Mouse (Mus musculus): ENCODE measurements around the gene Mef2a. TPM values are rescaled to one million over a fixed set of nuclear protein-coding genes. Genes with fewer than 3 reads are reported as not detected.
"Not testable (repeated sequence)": the region's sequence is repeated elsewhere in the genome, so short reads cannot be mapped to it uniquely, and the experiment has no call there.

Mef2a gene
- total RNA-seq, 2 experiments from 2014 or later = 126 to 142 TPM

DNA sequence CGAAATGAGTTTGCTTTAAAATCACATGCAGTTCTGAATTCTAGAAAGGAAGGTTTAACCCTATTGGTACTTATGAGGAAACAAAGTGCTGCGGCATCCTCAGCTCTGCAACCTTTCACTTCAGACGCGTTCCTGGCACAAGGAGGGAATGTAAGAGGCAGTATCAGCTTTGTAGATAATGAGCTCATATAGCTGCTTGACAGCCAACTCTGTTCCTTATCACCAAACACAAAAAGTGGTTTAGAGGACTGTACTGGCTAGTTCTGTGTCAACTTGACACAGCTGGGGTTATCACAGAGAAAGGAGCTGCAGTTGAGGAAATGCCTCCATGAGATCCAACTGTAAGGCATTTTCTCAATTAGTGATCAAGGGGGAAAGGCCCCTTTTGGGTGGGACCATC is 102.2 kb downstream of the Mef2a start:
- not testable (repeated sequence) for DNase-seq

GRCm38 (mm10) chr7:67259828-67260563 is 112.7 kb downstream of the Mef2a start:
- intact Hi-C loops (cut with DNase I) = no loop called here
- DNase-seq = peak; percentile 77 to 79

More for the DNA sequence above, 102.2 kb downstream of the Mef2a start:
- intact Hi-C loops (cut with DNase I) = not testable (repeated sequence)

- DNase-seq = no peak
- intact Hi-C loops (cut with DNase I) = no loop called here
Observed at GRCm38 (mm10) chr7:67246067-67246466, 126.6 kb downstream of the Mef2a start.

- DNase-seq = no peak
- intact Hi-C loops (cut with DNase I) = no loop called here
Observed at GRCm38 (mm10) chr7:67245255-67245654, 127.4 kb downstream of the Mef2a start.

- intact Hi-C loops (cut with DNase I) = loop anchor here (2.0 to 5.0 kb wide), 4 partner anchors 128 to 387 kb away; partner anchors contain the start of gene Mef2a
- no peak for DNase-seq
Observed at GRCm38 (mm10) chr7:67243894-67244282, 128.8 kb downstream of the Mef2a start.

DNA sequence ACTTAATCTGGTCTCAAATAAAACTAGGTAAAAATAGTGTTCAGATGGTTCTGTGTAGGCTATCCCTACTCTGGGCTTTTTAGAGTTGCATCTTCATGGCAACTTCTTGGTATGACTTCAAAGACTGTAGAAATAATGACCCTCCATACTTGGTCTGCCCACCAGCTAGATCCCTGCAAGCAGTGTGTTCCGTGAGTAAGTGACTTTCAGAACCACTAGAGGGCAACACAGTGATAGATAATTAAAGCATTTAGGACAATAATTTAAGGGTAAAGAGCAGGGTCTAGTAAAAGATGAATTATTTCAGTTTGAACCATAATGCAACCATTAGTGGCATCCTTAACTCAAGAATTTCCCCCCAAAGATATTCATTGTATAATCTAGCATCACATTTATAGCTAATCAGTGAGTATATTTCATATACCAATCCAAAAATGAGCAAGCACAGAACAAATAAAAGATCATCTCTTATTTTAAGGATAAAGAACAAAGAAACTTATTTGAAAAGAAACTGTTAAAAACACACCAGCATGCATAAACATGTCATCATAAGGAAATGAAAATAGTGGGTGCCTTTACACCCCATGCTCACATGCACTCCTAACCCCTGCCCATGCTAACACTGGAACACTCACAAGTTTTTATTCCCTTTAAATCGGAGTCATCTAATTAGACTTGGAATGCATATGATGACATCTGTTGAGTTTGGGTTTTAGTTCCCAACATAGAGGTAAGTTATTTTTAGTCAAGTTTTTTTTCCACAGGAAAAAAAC is 129.4 kb downstream of the Mef2a start:
- intact Hi-C loops (cut with DNase I) = loop anchor here (2.0 to 5.0 kb wide), 4 partner anchors 129 to 387 kb away; partner anchors contain the start of gene Mef2a
- DNase-seq = no peak

DNA sequence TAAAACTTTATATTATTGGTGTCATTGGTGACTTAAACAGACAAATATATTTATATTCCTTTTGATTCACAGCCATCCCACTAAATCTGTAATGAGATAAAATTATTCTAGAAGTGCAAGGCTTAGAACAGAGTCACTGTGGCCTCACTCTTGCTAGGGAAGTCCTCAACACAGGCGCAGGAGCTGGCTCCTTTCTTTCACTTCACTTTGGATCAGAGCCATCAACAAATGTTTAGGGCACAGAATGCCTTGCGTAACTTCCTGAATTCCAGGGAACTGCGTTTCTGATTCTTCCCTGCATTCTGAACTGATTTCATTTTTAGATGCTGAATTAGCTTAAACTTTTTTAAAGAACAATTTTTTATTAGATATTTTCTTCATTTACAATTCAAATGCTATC is 130.7 kb downstream of the Mef2a start:
- no peak for DNase-seq
- intact Hi-C loops (cut with DNase I) = loop anchor here (2.0 to 5.0 kb wide), 4 partner anchors 130 to 389 kb away; partner anchors contain the start of gene Mef2a

- intact Hi-C loops (cut with DNase I) = no loop called here
- DNase-seq = no peak
Observed at GRCm38 (mm10) chr7:67237752-67238151, 134.9 kb downstream of the Mef2a start.

- intact Hi-C loops (cut with DNase I) = no loop called here
Observed at GRCm38 (mm10) chr7:67236351-67236750, 136.3 kb downstream of the Mef2a start.

DNA sequence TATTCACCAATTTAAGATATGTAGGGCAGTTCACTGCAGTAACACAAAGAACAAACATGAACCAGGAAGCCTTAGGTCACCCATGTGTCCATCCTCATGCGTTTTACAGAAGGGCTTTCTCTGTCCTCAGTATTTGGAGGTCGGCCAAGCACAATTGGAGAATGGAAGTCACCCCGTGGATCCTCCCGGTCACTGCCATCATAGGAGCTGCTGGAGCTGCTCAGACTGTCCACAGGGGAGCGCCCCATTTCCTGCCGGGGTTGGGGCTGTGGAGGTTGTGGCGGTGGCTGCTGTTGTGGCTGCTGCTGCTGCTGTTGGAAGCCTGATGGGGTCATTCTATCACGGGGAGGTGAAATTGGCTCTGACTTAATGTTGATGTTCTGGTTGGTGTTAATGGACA is 137.9 kb downstream of the Mef2a start:
- DNase-seq = peak; percentile 55 to 60
- intact Hi-C loops (cut with DNase I) = no loop called here

More at GRCm38 (mm10) chr7:67236351-67236750, 136.3 kb downstream of the Mef2a start:
- no peak for DNase-seq

DNA sequence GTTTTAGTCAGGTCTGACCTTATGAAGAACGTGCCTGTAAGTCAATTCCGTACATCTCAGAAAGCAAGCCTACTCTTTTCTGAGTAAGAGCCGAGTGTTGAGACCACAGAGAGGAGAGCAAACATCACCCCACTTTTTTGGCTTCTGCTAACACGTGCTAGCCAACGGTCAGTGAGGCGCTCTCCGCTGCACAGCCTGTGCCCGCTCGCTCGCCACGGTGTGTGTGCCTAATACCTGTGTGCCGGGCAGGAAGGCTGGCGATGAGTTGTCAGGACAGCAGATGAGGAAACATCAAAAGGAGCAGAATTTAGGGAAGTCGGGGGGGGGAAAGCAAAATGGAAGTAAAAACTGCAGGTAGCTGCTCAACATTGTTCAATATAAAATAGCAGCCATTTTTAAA is 140.2 kb downstream of the Mef2a start:
- intact Hi-C loops (cut with DNase I) = no loop called here

GRCm38 (mm10) chr7:67230640-67231140 is 142.0 kb downstream of the Mef2a start:
- intact Hi-C loops (cut with DNase I) = no loop called here
- DNase-seq = no peak

More for the DNA sequence above, 140.2 kb downstream of the Mef2a start:
- no peak for DNase-seq

DNA sequence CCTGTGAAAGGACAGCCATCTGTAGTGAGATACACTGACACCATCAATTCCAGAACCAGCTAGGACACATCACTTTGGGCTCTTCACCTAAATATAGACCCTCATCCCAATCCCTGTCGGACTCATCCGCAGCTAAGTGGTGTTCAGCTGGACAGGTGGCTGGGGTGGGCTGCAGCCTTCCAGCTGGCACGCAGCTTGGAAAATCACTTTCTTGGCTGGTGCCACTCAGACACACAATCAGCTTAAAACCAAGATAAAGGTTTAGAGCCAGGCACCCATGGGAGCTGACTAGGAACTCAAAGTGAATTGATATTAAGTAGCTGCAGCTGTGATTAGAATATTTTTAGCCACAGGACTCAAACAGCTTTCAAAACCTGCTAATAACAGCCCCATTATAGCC is 142.4 kb downstream of the Mef2a start:
- intact Hi-C loops (cut with DNase I) = no loop called here
- peak; percentile 69 to 75 for DNase-seq

GRCm38 (mm10) chr7:67229701-67230100 is 143.0 kb downstream of the Mef2a start:
- intact Hi-C loops (cut with DNase I) = loop anchor here (10.0 kb wide), 1 partner anchor 525 kb away; the partner anchor contains the start of gene Synm
- no peak for DNase-seq

DNA sequence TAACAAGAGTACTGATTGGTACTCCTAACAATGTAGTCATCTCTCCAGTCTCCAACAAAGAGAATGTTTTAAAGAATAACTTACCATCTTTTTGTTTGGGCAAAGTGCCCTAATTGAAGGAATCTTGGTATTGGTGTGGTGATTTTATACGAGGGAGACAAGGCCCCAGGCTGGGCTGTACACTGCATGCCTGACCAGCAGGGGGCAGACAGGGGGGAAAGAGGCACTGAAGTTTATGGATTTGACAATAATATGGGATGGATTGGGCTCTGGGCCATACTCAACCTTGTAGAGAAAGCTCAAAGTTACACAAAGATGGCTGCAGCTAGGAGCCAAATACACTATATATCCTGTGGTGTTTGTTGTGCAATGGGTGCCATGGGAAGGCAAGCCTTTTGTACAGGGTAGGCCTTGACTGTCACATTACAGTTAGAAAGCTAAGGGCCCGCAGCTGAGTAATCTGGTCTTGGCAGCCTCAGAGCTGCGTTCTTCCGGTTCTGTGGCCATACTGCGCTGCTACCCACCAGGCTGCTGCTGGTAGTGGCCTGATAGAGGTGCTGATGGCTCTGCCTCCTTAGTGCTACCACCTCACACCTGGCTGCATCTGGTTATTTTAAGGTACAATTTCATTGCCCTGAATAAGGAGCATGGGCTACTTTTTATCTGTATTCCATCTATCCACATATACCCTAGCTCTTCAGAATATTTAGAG is 143.6 kb downstream of the Mef2a start:
- intact Hi-C loops (cut with DNase I) = loop anchor here (10.0 kb wide), 1 partner anchor 526 kb away; the partner anchor contains the start of gene Synm
- peak; percentile 54 to 58 for DNase-seq

- DNase-seq = no peak
- intact Hi-C loops (cut with DNase I) = loop anchor here (10.0 kb wide), 1 partner anchor 526 kb away; the partner anchor contains the start of gene Synm
Observed at GRCm38 (mm10) chr7:67228390-67228789, 144.3 kb downstream of the Mef2a start.

DNA sequence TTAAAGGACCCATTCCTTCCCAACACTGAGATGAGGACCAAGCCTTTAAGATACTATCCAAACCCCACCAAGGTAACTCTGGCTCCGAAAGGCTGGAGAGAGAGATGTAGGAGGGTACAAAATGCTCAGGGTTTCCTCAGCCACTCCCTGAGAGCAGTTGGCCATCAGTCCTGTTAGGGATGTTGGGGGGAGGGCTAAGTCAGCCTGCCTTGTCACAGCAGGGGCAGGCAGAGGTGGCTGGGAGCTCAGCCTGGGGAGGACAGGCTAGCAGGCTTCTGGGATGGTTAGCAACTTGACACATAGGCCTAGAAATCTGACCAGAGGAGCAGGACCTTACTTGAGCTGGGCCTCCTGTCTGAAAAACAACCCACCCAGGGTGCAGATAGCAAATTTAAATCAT is 145.1 kb downstream of the Mef2a start:
- intact Hi-C loops (cut with DNase I) = loop anchor here (10.0 kb wide), 1 partner anchor 527 kb away; the partner anchor contains the start of gene Synm
- no peak for DNase-seq

- intact Hi-C loops (cut with DNase I) = loop anchor here (10.0 kb wide), 1 partner anchor 529 kb away; the partner anchor contains the start of gene Synm
Observed at GRCm38 (mm10) chr7:67225943-67226625, 146.6 kb downstream of the Mef2a start.

GRCm38 (mm10) chr7:67222220-67222862 is 150.3 kb downstream of the Mef2a start, which contains the start of gene Lysmd4:
Gene Lysmd4, plus strand, starts transcription at chr7:67222544.
- DNase-seq = peak; percentile 97
- intact Hi-C loops (cut with DNase I) = loop anchor here (10.0 kb wide), 1 partner anchor 532 kb away; the partner anchor contains the start of gene Synm

More at GRCm38 (mm10) chr7:67225943-67226625, 146.6 kb downstream of the Mef2a start:
- no peak for DNase-seq
